Mouse (Mus musculus) central nervous system, embryonic 11.5 days (tissue): Measurements from ENCODE around the gene Dctn3. TPM values are rescaled to one million over a fixed set of nuclear protein-coding genes. Genes with fewer than 3 reads are reported as not detected.

Experiments
- polyA plus RNA-seq: library from polyadenylated mRNA; depleted of rRNA; stranded (reverse); fragments of >200 nt; gene quantifications from 2 replicates; pipeline ENCODE4 v1.2.3, GENCODE M21; 2012; rRNA removed

The Dctn3 gene
- 90.0 and 138 TPM in 2 replicates for polyA plus RNA-seq

DNA sequence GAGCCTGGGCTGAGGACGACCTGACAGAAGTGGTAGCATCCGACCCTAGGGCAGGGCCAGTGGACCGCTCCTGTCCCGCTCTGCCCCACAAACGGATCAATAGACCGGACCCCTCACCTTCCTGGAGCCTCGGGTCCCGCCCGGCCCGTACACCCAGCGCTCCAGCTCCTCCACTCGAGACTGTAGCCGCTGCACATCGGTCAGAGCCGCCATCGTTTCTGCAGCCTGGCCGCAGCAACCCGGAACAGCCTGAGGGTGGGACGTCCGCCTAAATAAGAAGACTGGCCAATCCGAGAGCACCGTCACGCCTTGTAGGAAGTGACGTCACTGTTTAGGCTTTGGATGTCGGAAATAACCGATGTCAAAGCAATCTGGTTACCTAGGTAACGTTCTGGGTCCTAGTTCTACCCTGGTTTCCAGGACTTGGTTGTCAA lies at the start of gene Dctn3:
Gene Dctn3 (minus strand): TSS at position 253 of the 434 bp plus-strand sequence.

GRCm38 (mm10) chr4:41755338-41756305 lies 32.7 kb upstream of the Dctn3 start, which contains the start of gene Sigmar1:
TSS of gene Sigmar1 (minus strand) at chr4:41756157.

GRCm38 (mm10) chr4:41754797-41755337 lies 31.9 kb upstream of the Dctn3 start, which contains the start of gene Galt:
TSS of gene Galt (plus strand) at chr4:41755228.

GRCm38 (mm10) chr4:41731052-41731765 lies 8.2 kb upstream of the Dctn3 start, which contains the start of gene Arid3c:
TSS of gene Arid3c (minus strand) at chr4:41731142.

GRCm38 (mm10) chr4:41713197-41714067 lies 9.5 kb downstream of the Dctn3 start, which contains the start of gene Rpp25l:
TSS of gene Rpp25l (minus strand) at chr4:41713534.

GRCm38 (mm10) chr4:41699783-41700182 lies 23.2 kb downstream of the Dctn3 start, which contains the start of gene Il11ra1:
TSS of gene Il11ra1 (plus strand) at chr4:41699989.

GRCm38 (mm10) chr4:41696930-41697841 lies 25.8 kb downstream of the Dctn3 start, which contains the start of gene Cntfr:
TSS of gene Cntfr (minus strand) at chr4:41697089.

Other genes starting within 250 kb of the Dctn3 start
- 4.5 and 5.2 TPM in 2 replicates for gene AI464131, start 220.1 kb downstream of the Dctn3 start, polyA plus RNA-seq
- gene 1110017D15Rik, start 205.8 kb downstream of the Dctn3 start, polyA plus RNA-seq = 3.3 and 3.7 TPM in 2 replicates
- 34.1 and 43.0 TPM in 2 replicates for gene Fam219a, start 153.6 kb downstream of the Dctn3 start, polyA plus RNA-seq
- gene Dnaic1, start 153.4 kb downstream of the Dctn3 start, polyA plus RNA-seq = 1.7 and 3.9 TPM in 2 replicates
- 32.8 and 37.7 TPM in 2 replicates for gene Enho, start 82.8 kb downstream of the Dctn3 start, polyA plus RNA-seq
- gene Cntfr, start 26.1 kb downstream of the Dctn3 start, polyA plus RNA-seq = 69.6 and 76.5 TPM in 2 replicates
- gene Il11ra1, start 23.2 kb downstream of the Dctn3 start, polyA plus RNA-seq = 74.6 and 76.8 TPM in 2 replicates
- 58.6 and 86.2 TPM in 2 replicates for gene Rpp25l, start 9.6 kb downstream of the Dctn3 start, polyA plus RNA-seq
- 0.72 and 1.1 TPM in 2 replicates for gene Arid3c, start 8.0 kb upstream of the Dctn3 start, polyA plus RNA-seq
- 28.8 and 41.3 TPM in 2 replicates for gene Galt, start 32.1 kb upstream of the Dctn3 start, polyA plus RNA-seq
- gene Sigmar1, start 33.0 kb upstream of the Dctn3 start, polyA plus RNA-seq = 51.4 and 59.4 TPM in 2 replicates
- 106 and 167 TPM in 2 replicates for gene Ccl27a, start 51.1 kb upstream of the Dctn3 start, polyA plus RNA-seq
- not detected in 2 replicates for gene Gm21541, start 180.4 kb upstream of the Dctn3 start, polyA plus RNA-seq
- 2.2 and 4.5 TPM in 2 replicates for gene Gm20878, start 218.4 kb upstream of the Dctn3 start, polyA plus RNA-seq
- 0.34 TPM in 1 of 2 replicates, not detected in the other for gene Fam205a4, start 242.9 kb upstream of the Dctn3 start, polyA plus RNA-seq